Mouse (Mus musculus) lung, embryonic 14.5 days (tissue): ENCODE results near the gene Tff2. TPM values are rescaled to one million over a fixed set of nuclear protein-coding genes. Genes with fewer than 3 reads are reported as not detected.

Experiments used
- ATAC-seq: fragments of 200-750 bp; cut with Nextera tagmentation; 2 replicates; pipeline ENCODE4 v1.8.0; 2017; ENCODE audit warnings: mild to moderate bottlenecking, moderate TSS enrichment, moderate library complexity; ENCODE audit not compliant: insufficient read depth
- DNase-seq: peaks from one replicate; pipeline ENCODE4 v3.0.0-alpha.2; 2015
- H3K27ac ChIP-seq: fragments of 300-500 bp; sonication (generic); 2 replicates; pipeline ENCODE4 v1.5.1; 2014; ENCODE audit warnings: low read depth, mild to moderate bottlenecking, moderate library complexity
- H3K27me3 ChIP-seq: fragments of 300-500 bp; sonication (generic); 2 replicates; pipeline ENCODE4 v1.6.1; 2014; ENCODE audit warnings: low read length, control low read depth; ENCODE audit not compliant: insufficient read depth
- H3K36me3 ChIP-seq: fragments of 300-500 bp; sonication (generic); 2 replicates; pipeline ENCODE4 v1.6.1; 2014; ENCODE audit warnings: control low read depth; ENCODE audit not compliant: insufficient read depth
- H3K4me1 ChIP-seq: fragments of 300-500 bp; sonication (generic); 2 replicates; pipeline ENCODE4 v1.6.1; 2014; ENCODE audit warnings: antibody characterized with exemption, control low read depth; ENCODE audit not compliant: insufficient read depth
- H3K4me2 ChIP-seq: fragments of 300-500 bp; sonication (generic); 2 replicates; pipeline ENCODE4 v1.6.1; 2014; ENCODE audit warnings: mild to moderate bottlenecking
- H3K4me3 ChIP-seq: fragments of 300-500 bp; sonication (generic); 2 replicates; pipeline ENCODE4 v1.5.1; 2014; ENCODE audit warnings: low read depth, low read length
- H3K9ac ChIP-seq: fragments of 300-500 bp; sonication (generic); 2 replicates; pipeline ENCODE4 v1.6.1; 2014
- H3K9me3 ChIP-seq: fragments of 300-500 bp; sonication (generic); 2 replicates; pipeline ENCODE4 v1.6.1; 2016; ENCODE audit warnings: low read depth, low read length, control low read depth
- CTCF ChIP-seq: IDR thresholded peaks from 2 replicates; pipeline ENCODE4 v1.5.1; 2016; ENCODE audit warnings: antibody characterized with exemption, low read depth
- WGBS: fragments of 180-500 bp; shearing (Covaris S2); extraction: QIAGEN DNeasy Blood & Tissue Kit; methylation state at CpG from one replicate; pipeline ENCODE4 v1.1.7; 2014; 5-methylcytosine and 5-hydroxymethylcytosine counted together
- polyA plus RNA-seq: library from polyadenylated mRNA; unstranded; fragments of >200 nt; fragmentation: Nextera tagmentation; extraction: Ambion mirVana; gene quantifications from 2 replicates; pipeline ENCODE4 v1.2.1, GENCODE M21; 2014

Tff2 gene
- polyA plus RNA-seq, 1 experiment from 2014 or later: not detected

- Histone ChIP-seq H3K36me3 (no peaks in the 10 kb centered on the region), H3K27ac (no peak overlapping the region), H3K4me1 (no peaks in the 10 kb centered on the region), H3K9ac (no peak overlapping the region), H3K9me3 (no peaks in the 10 kb centered on the region), H3K27me3 (no peaks in the 10 kb centered on the region), H3K4me3 (no peak overlapping the region), H3K4me2 (no peak overlapping the region)
- DNase-seq (peak; percentile 44), ATAC-seq (0 out of 2 replicates have a peak, but pooled peaks have one; percentile 28)
- TF ChIP-seq CTCF: no peak
- WGBS: 36% methylated on average over 9 of the region's 9 CpGs
These were observed 18.4 kb downstream of the Tff2 start for GRCm38 (mm10) chr17:31125548-31126266.

GRCm38 (mm10) chr17:31121975-31122374, 22.1 kb downstream of the Tff2 start:
- WGBS: 9% methylated on average over 8 of the region's 8 CpGs
- no peaks in the 10 kb centered on the region for H3K9me3 ChIP-seq
- TF ChIP-seq CTCF: peak; percentile 91
- ATAC-seq: no peak
- no peak overlapping the region for H3K9ac ChIP-seq
- no peaks in the 10 kb centered on the region for H3K27me3 ChIP-seq
- H3K27ac ChIP-seq: no peak overlapping the region
- DNase-seq: peak; percentile 79
- no peaks in the 10 kb centered on the region for H3K4me1 ChIP-seq
- H3K4me2 ChIP-seq: no peak overlapping the region
- H3K4me3 ChIP-seq: no peak overlapping the region
- no peaks in the 10 kb centered on the region for H3K36me3 ChIP-seq

DNA sequence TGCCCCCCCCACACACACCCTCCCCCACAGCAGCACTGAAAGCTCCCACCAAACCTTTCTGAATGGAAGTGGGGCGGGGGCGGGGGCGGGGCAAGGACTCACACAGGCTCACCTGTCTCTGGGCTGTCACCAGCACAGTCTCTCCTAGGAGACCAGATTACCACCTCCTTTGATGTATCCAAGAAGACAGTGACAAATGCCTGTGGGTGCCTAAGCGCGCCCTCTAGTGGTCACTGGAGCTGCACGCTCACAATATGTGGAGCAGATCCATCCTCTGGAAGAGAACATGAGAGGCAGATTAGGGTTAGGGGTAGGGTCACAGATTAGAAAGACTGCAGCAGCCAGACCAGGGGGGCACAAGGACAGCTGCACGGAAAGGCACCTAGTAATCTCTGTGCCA, 24.7 kb downstream of the Tff2 start:
- Histone ChIP-seq H3K9ac (no peak overlapping the region), H3K27me3 (no peaks in the 10 kb centered on the region), H3K9me3 (no peaks in the 10 kb centered on the region), H3K4me3 (no peak overlapping the region), H3K4me1 (no peaks in the 10 kb centered on the region), H3K36me3 (no peaks in the 10 kb centered on the region), H3K4me2 (no peak overlapping the region), H3K27ac (no peak overlapping the region)
- ATAC-seq: no peak
- peak; percentile 91 for TF ChIP-seq CTCF
- DNase-seq: peak; percentile 86
- 2% methylated on average over 7 of the region's 7 CpGs for WGBS

GRCm38 (mm10) chr17:31117946-31118345, 26.1 kb downstream of the Tff2 start:
- no peaks in the 10 kb centered on the region for H3K4me1 ChIP-seq
- no peaks in the 10 kb centered on the region for H3K36me3 ChIP-seq
- ATAC-seq (no peak), DNase-seq (no peak)
- H3K4me2 ChIP-seq: no peak overlapping the region
- no peak overlapping the region for H3K4me3 ChIP-seq
- no peaks in the 10 kb centered on the region for H3K27me3 ChIP-seq
- no peak for TF ChIP-seq CTCF
- WGBS: 85% methylated on average over 5 of the region's 5 CpGs
- H3K9me3 ChIP-seq: no peaks in the 10 kb centered on the region
- H3K9ac ChIP-seq: no peak overlapping the region
- H3K27ac ChIP-seq: no peak overlapping the region

DNA sequence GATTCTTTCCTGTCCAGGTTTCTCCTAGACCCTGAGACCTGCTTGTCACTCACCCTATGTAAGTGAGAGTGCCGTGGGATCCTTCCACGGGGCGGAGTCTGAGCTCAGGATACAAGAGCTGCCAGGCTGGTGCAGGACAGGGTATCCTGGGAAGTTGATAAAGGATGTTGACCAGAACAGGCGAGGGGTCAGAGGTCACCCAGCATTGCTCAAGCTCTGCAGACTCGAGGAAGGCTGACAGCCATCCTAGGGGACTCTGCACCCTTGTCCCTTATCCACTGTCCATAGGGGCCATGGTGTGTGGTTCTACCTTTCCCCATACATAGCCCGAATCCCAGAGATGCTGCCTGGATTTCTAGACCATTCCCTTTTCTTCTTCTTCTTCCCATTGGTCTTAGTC, 28.0 kb downstream of the Tff2 start:
- Histone ChIP-seq H3K36me3 (no peaks in the 10 kb centered on the region), H3K4me2 (no peak overlapping the region), H3K9me3 (no peaks in the 10 kb centered on the region), H3K27me3 (no peaks in the 10 kb centered on the region), H3K9ac (no peak overlapping the region), H3K4me1 (no peaks in the 10 kb centered on the region), H3K27ac (no peak overlapping the region), H3K4me3 (no peak overlapping the region)
- DNase-seq (no peak), ATAC-seq (no peak)
- 40% methylated on average over 6 of the region's 6 CpGs for WGBS
- no peak for TF ChIP-seq CTCF

GRCm38 (mm10) chr17:31113191-31113856, 30.8 kb downstream of the Tff2 start:
- TF ChIP-seq CTCF: no peak
- ATAC-seq: no peak
- Histone ChIP-seq H3K27ac (no peak overlapping the region), H3K36me3 (no peaks in the 10 kb centered on the region), H3K4me2 (no peak overlapping the region), H3K27me3 (no peaks in the 10 kb centered on the region), H3K9ac (no peak overlapping the region), H3K4me3 (no peak overlapping the region), H3K4me1 (no peaks in the 10 kb centered on the region), H3K9me3 (no peaks in the 10 kb centered on the region)
- WGBS: 57% methylated on average over 9 of the region's 9 CpGs
- DNase-seq: no peak

- Histone ChIP-seq H3K9me3 (no peaks in the 10 kb centered on the region), H3K27me3 (no peaks in the 10 kb centered on the region), H3K9ac (no peak overlapping the region), H3K4me3 (no peak overlapping the region), H3K27ac (no peak overlapping the region), H3K4me1 (no peaks in the 10 kb centered on the region), H3K4me2 (no peak overlapping the region), H3K36me3 (no peaks in the 10 kb centered on the region)
- ATAC-seq (no peak), DNase-seq (peak; percentile 17)
- 85% methylated on average over 15 of the region's 15 CpGs for WGBS
- no peak for TF ChIP-seq CTCF
These were observed 35.7 kb downstream of the Tff2 start for GRCm38 (mm10) chr17:31108388-31108787.
